Mouse (Mus musculus): ENCODE measurements around the gene Nectin2.

- TF ChIP-seq CTCF (conservative IDR thresholded peaks at IDR 0.05; ENCODE audit: low read length), result no peak
- no peak for TF ChIP-seq NANOG (IDR thresholded peaks at IDR 0.05; ENCODE audit: borderline replicate concordance, low read length)
These were observed 13.8 kb downstream of the Nectin2 start for GRCm38 (mm10) chr7:19736389-19737057.

Data from E14TG2a.4 (cell line).